Mouse (Mus musculus) left cerebral cortex, adult 8-10 months (tissue): Measurements from ENCODE around the gene Clec3b. TPM values are rescaled to one million over a fixed set of nuclear protein-coding genes. Genes with fewer than 3 reads are reported as not detected.
A peak's percentile ranks its signal among the peaks of the same experiment; 100 is the strongest.

Experiments used
- DNase-seq, 2 experiments: peaks; one replicate each; pipeline ENCODE4 v3.0.0; 2022; ENCODE audit warnings: low spot score in 2 of 2
- total RNA-seq, 4 experiments: library from RNA; stranded (reverse); gene quantifications; 2 replicates each; pipeline ENCODE4 v1.2.4; 2022

Gene Clec3b
- total RNA-seq, 4 experiments from 2014 or later = 2.3 to 3.9 (median 2.7) TPM

- DNase-seq = no peak
Measured at GRCm38 (mm10) chr9:123153121-123153520, 2.4 kb downstream of the Clec3b start.

- peak in 1 of 2 experiments; percentile 33 for DNase-seq
Measured at GRCm38 (mm10) chr9:123156910-123157361, 6.2 kb downstream of the Clec3b start.

- DNase-seq = no peak
Measured at GRCm38 (mm10) chr9:123157699-123158098, 7.0 kb downstream of the Clec3b start.

- no peak for DNase-seq
Measured at GRCm38 (mm10) chr9:123158125-123158836, 7.5 kb downstream of the Clec3b start.

- peak; percentile 55 for DNase-seq
Measured at GRCm38 (mm10) chr9:123159330-123159729, 8.6 kb downstream of the Clec3b start.

DNA sequence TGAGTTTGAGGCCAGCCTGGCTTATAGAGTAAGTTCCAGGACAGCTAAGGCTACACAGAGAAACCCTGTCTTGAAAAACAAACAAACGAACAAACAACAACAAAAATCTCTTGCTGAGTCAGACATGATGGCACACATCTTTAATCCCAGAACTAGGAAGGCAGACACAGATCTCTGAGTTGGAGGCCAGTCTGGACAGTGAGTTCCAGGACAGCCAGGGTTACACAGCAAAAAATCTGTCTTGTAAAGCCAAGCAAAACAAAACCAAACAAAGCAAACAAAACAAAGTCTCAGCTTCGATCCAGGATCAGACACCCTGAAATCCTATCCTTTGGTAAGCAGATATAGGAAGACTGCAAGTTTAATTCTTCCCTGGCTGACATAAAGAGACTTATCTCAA lies 11.0 kb downstream of the Clec3b start:
- no peak for DNase-seq

GRCm38 (mm10) chr9:123162985-123163694 lies 12.4 kb downstream of the Clec3b start:
- DNase-seq = no peak

DNA sequence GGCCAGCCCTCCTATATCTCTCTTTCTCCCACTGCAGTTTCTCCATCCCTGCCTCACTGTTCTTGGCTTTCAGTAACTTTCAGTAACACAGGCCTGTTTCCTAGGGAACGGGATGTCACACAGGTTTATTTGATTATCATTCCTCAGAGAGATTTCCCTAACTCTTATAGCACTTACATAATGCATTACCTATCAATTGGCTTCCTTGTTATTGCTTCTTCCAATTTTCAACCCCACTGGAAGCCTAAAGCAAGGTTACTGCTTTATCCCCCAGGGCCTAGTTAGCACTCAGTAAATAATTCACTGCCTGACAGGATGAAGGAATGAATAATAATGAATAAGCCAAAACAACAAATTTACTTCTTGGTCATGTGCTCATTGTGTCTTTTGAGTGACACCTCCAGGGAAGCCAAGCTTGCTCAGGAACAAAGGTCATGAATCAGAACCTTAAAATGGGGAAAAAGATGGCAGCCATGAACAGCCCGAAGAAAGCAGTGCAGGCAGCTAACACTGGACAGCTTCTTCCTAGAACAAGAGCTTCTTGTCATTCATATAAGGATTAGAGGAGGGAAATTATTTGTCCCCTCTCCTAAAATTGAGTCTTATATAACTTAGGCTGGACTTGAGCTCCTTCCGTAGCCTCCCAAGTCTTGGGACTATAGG lies 15.2 kb downstream of the Clec3b start:
- DNase-seq = no peak

GRCm38 (mm10) chr9:123173760-123174159 lies 23.0 kb downstream of the Clec3b start:
- DNase-seq = no peak

- no peak for DNase-seq
Measured at GRCm38 (mm10) chr9:123174356-123174755, 23.6 kb downstream of the Clec3b start.

DNA sequence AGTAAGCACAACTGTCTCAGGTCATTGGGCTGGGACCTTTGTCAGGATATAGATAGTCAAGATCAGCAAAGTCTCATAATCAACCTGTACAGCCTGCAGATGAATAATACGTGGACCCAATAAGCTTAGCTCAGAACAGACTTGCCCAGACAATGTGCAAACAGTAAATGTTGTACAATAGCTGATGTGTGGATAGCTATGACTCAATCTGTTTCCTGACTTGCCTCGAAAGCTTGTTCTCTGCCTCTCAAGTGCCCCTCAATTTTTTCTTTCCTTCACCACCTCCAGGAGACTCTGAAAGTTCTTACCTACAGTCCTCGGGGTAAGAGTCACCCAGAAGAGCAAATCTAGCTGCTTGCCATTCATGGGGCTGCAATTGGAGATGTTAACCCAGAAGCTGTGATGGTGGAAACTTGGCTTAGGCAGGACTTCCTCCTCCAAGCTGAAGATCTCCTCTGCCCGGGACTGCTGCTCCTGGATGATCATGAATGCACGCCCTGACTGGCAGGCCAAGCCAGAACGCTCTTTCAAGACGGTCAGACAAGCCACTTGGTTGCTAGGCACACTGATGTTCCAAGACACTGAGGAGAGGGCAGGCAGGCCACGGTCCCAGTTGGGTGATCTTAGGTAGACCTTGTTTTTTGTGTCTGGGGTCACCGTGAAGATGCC lies 26.8 kb downstream of the Clec3b start:
- DNase-seq = no peak

GRCm38 (mm10) chr9:123180003-123180402 lies 29.3 kb downstream of the Clec3b start:
- no peak for DNase-seq

DNA sequence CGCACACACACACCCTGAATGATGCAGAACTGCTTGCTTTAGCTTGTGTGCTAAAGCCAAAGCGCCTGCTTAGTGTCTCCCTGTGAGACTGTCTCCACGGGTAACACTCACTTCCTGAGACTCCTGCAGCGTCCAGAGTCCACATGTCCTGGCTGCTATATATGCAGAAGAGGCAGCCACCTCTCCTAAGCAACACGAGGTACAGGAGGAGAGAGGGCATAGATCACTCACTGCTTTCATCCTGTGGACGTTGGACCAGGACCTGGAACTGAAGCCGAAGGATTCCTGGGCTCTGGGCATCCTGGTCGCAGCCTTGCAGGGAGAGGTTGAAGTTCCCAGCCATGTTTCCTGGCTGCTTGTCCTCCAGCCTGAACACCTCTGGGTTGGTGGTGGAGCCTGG lies 32.5 kb downstream of the Clec3b start:
- no peak for DNase-seq

GRCm38 (mm10) chr9:123185546-123185945 lies 34.8 kb downstream of the Clec3b start:
- DNase-seq = no peak

GRCm38 (mm10) chr9:123186151-123186550 lies 35.4 kb downstream of the Clec3b start:
- DNase-seq = no peak

DNA sequence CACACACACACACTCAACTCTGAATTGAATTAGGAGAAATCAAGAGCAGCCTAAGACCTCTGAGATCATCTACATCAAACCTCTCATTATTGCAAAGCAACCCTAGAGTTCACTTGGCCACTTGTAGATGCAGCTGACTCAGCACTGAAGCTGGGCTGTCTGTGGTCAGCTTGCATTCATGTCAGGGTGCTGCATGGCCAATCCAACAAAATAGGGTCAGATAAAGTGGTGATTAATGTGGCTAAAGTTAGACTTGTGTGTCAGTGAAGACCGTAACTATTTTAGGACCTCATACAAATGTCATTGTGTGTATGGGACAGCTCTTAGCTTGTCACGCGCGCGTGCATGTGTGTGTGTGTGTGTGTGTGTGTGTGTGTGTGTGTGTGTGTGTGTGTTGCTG lies 36.8 kb downstream of the Clec3b start:
- DNase-seq = no peak

DNA sequence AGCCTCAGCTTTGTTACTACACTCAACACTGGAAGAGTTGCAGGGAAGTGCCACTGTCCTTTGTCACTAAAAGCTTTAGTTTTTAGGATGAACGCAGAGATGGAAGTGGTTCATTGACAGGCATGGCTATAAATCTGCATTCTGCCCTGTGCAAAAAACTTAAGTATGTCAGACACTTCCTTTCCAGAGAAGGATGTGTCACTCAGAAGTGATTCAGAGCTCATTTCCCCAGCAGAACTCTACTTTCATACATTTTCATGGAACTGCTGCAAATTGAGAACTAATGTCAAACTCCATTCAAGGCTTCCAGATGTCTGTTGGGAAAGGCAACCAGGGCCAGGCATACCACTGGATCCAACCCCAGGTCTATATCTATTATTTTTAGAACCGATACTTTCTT lies 37.5 kb downstream of the Clec3b start:
- DNase-seq = no peak

GRCm38 (mm10) chr9:123200116-123200515 lies 49.4 kb downstream of the Clec3b start:
- no peak for DNase-seq

GRCm38 (mm10) chr9:123206526-123206925 lies 55.8 kb downstream of the Clec3b start:
- no peak for DNase-seq

DNA sequence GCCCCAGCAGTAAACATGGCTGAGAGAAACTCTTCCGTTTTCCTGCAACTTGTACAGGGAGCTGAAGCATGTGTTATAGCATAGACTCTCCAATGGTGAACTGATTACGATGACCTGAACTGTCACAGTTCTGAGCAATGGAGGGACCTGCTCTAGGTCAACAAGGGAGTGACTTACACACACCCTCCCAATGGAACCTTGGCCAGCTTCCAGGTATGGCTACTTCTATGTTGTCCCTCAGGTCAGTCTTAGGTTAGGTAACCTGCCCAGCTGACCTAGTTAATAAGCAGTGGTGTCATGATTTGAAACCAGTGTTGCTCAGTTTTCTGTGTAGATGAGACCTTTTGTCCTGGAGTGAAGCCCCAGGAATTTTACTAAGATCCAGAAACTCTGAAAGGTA lies 56.2 kb downstream of the Clec3b start:
- no peak for DNase-seq
